Mouse (Mus musculus): ENCODE data around the gene Gm10277.

The Gm10277 gene

GRCm38 (mm10) chr11:77795216-77795615 lies 7.7 kb upstream of the Gm10277 start:
- DNase-seq: no peak

- peak; percentile 94 for DNase-seq
These were observed 5.8 kb upstream of the Gm10277 start for GRCm38 (mm10) chr11:77793238-77793930.

GRCm38 (mm10) chr11:77792566-77792909 lies 5.0 kb upstream of the Gm10277 start:
- DNase-seq: no peak

- DNase-seq: peak; percentile 70
These were observed 4.4 kb upstream of the Gm10277 start for GRCm38 (mm10) chr11:77791752-77792565.

- DNase-seq: no peak
These were observed 3.7 kb upstream of the Gm10277 start for GRCm38 (mm10) chr11:77791241-77791727.

GRCm38 (mm10) chr11:77790286-77790685 lies 2.7 kb upstream of the Gm10277 start:
- DNase-seq: no peak

- DNase-seq: no peak
These were observed 2.0 kb upstream of the Gm10277 start for GRCm38 (mm10) chr11:77789512-77789911.

GRCm38 (mm10) chr11:77785768-77786561 lies 1.6 kb downstream of the Gm10277 start:
- peak; percentile 73 for DNase-seq

GRCm38 (mm10) chr11:77785396-77785767 lies 2.2 kb downstream of the Gm10277 start:
- no peak for DNase-seq

GRCm38 (mm10) chr11:77784894-77785293 lies 2.7 kb downstream of the Gm10277 start:
- no peak for DNase-seq

- peak; percentile 61 for DNase-seq
These were observed 3.5 kb downstream of the Gm10277 start for GRCm38 (mm10) chr11:77783747-77784646.

GRCm38 (mm10) chr11:77783211-77783746 lies 4.3 kb downstream of the Gm10277 start:
- peak; percentile 62 for DNase-seq

- peak; percentile 50 for DNase-seq
These were observed 5.3 kb downstream of the Gm10277 start for GRCm38 (mm10) chr11:77782104-77782815.

GRCm38 (mm10) chr11:77781088-77781487 lies 6.5 kb downstream of the Gm10277 start:
- DNase-seq: peak; percentile 78

GRCm38 (mm10) chr11:77779240-77779639 lies 8.3 kb downstream of the Gm10277 start:
- DNase-seq: no peak

- DNase-seq: no peak
These were observed 9.6 kb downstream of the Gm10277 start for GRCm38 (mm10) chr11:77777937-77778336.

- DNase-seq: no peak
These were observed 10.1 kb downstream of the Gm10277 start for GRCm38 (mm10) chr11:77777436-77777835.

GRCm38 (mm10) chr11:77775701-77776400 lies 11.7 kb downstream of the Gm10277 start:
- DNase-seq: no peak

GRCm38 (mm10) chr11:77771879-77772713 lies 15.5 kb downstream of the Gm10277 start:
- DNase-seq: no peak

- no peak for DNase-seq
These were observed 17.2 kb downstream of the Gm10277 start for GRCm38 (mm10) chr11:77770346-77770745.

All from cerebellum, adult 11-12 months (tissue).